Mouse (Mus musculus) brown adipose tissue, adult 24 weeks (tissue): ENCODE data around the gene Hbb-y. TPM values are rescaled to one million over a fixed set of nuclear protein-coding genes. Genes with fewer than 3 reads are reported as not detected.

Experiments
- polyA plus RNA-seq: library from polyadenylated mRNA; stranded (reverse); fragments of >200 nt; gene quantifications from 2 replicates; pipeline ENCODE4 v1.2.4, GENCODE M21; 2012; ENCODE audit not compliant: missing spikeins, insufficient read depth, insufficient read length

Hbb-y gene
- polyA plus RNA-seq, 1 experiment = not detected

Other genes starting within 250 kb of the Hbb-y start
- not detected in 2 replicates for gene Olfr620, start 240.7 kb downstream of the Hbb-y start, polyA plus RNA-seq
- not detected in 2 replicates for gene Olfr622, start 210.5 kb downstream of the Hbb-y start, polyA plus RNA-seq
- not detected in 2 replicates for gene Olfr623, start 189.5 kb downstream of the Hbb-y start, polyA plus RNA-seq
- gene Olfr624, start 182.0 kb downstream of the Hbb-y start, polyA plus RNA-seq = not detected in 2 replicates
- gene Olfr625-ps1, start 170.5 kb downstream of the Hbb-y start, polyA plus RNA-seq = not detected in 2 replicates
- not detected in 2 replicates for gene Olfr243, start 138.5 kb downstream of the Hbb-y start, polyA plus RNA-seq
- not detected in 2 replicates for gene Olfr628, start 122.8 kb downstream of the Hbb-y start, polyA plus RNA-seq
- not detected in 2 replicates for gene Olfr629, start 108.3 kb downstream of the Hbb-y start, polyA plus RNA-seq
- not detected in 2 replicates for gene Olfr630, start 95.9 kb downstream of the Hbb-y start, polyA plus RNA-seq
- gene Olfr69, start 81.6 kb downstream of the Hbb-y start, polyA plus RNA-seq = not detected in 2 replicates
- gene Olfr68, start 73.5 kb downstream of the Hbb-y start, polyA plus RNA-seq = not detected in 2 replicates
- gene Olfr67, start 61.4 kb downstream of the Hbb-y start, polyA plus RNA-seq = not detected in 2 replicates
- 87.6 and 749 TPM in 2 replicates for gene Hbb-bt, start 39.2 kb downstream of the Hbb-y start, polyA plus RNA-seq
- gene Hbb-bs, start 25.1 kb downstream of the Hbb-y start, polyA plus RNA-seq = 880 and 4,613 TPM in 2 replicates
- not detected in 2 replicates for gene Hbb-bh2, start 12.7 kb downstream of the Hbb-y start, polyA plus RNA-seq
- not detected in 2 replicates for gene Hbb-bh1, start 10.1 kb downstream of the Hbb-y start, polyA plus RNA-seq
- gene Olfr66, start 33.0 kb upstream of the Hbb-y start, polyA plus RNA-seq = not detected in 2 replicates
- not detected in 2 replicates for gene Olfr64, start 41.3 kb upstream of the Hbb-y start, polyA plus RNA-seq
- not detected in 2 replicates for gene Olfr65, start 50.3 kb upstream of the Hbb-y start, polyA plus RNA-seq
- not detected in 2 replicates for gene Olfr631, start 75.6 kb upstream of the Hbb-y start, polyA plus RNA-seq
- gene Olfr632, start 81.1 kb upstream of the Hbb-y start, polyA plus RNA-seq = not detected in 2 replicates
- gene Olfr633, start 91.2 kb upstream of the Hbb-y start, polyA plus RNA-seq = not detected in 2 replicates
- not detected in 2 replicates for gene Olfr635, start 117.9 kb upstream of the Hbb-y start, polyA plus RNA-seq
- not detected in 2 replicates for gene Olfr638, start 145.5 kb upstream of the Hbb-y start, polyA plus RNA-seq
- not detected in 2 replicates for gene Olfr639, start 164.1 kb upstream of the Hbb-y start, polyA plus RNA-seq
- not detected in 2 replicates for gene Olfr640, start 172.4 kb upstream of the Hbb-y start, polyA plus RNA-seq
- gene Olfr641, start 182.2 kb upstream of the Hbb-y start, polyA plus RNA-seq = not detected in 2 replicates
- not detected in 2 replicates for gene Olfr642, start 199.4 kb upstream of the Hbb-y start, polyA plus RNA-seq
- gene 4930516K23Rik, start 208.2 kb upstream of the Hbb-y start, polyA plus RNA-seq = not detected in 2 replicates
- gene Olfr644, start 218.7 kb upstream of the Hbb-y start, polyA plus RNA-seq = not detected in 2 replicates
- not detected in 2 replicates for gene Olfr645, start 232.2 kb upstream of the Hbb-y start, polyA plus RNA-seq